Mouse (Mus musculus): ENCODE results near the gene Clec4b1.

DNA sequence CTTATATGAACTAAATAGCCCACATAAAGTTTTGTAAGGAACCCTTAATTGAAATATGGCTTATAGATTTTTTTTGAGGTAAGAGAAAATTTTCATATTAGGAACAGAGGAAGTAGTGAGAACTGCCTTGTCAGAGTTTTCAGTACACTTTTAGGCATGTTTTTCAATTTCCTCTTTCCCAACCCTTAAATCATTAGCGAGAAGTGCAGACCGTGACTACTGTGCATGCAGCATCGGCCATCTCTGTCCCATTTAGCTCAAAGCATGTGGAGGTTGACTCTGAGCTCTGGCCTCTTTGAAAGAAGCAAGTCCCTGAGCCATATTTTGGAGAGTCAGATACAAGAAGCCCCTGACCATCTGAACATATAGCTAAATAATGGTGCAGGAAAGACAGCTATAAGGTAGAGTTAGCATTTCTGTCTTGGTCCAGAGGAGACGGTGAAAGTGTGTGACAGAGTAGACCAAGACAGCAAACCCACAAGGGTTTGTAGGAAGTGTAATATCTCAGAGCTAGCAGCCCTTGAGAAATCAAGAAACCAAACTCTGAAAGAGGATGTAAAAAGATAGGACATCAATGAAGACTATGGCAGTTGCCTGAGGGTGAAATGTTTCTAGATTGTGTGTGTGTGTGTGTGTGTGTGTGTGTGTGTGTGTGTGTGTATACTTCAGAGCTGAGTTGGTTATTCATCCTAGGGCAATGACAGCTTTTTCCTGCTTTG lies 45.5 kb downstream of the Clec4b1 start:
- no peak for TF ChIP-seq CTCF (IDR thresholded peaks at IDR 0.05; ENCODE audit: low read depth, low read length)
- TF ChIP-seq POLR2A (IDR thresholded peaks at IDR 0.05; ENCODE audit: insufficient read depth, low read length): no peak
